Mouse (Mus musculus): ENCODE results near the gene Dnaaf1. TPM values are rescaled to one million over a fixed set of nuclear protein-coding genes. Genes with fewer than 3 reads are reported as not detected.
A peak's percentile ranks its signal among the peaks of the same experiment; 100 is the strongest.

Dnaaf1 gene
- total and polyA plus RNA-seq, 2 experiments from 2014 or later = 0.51 to 1.1 TPM

DNA sequence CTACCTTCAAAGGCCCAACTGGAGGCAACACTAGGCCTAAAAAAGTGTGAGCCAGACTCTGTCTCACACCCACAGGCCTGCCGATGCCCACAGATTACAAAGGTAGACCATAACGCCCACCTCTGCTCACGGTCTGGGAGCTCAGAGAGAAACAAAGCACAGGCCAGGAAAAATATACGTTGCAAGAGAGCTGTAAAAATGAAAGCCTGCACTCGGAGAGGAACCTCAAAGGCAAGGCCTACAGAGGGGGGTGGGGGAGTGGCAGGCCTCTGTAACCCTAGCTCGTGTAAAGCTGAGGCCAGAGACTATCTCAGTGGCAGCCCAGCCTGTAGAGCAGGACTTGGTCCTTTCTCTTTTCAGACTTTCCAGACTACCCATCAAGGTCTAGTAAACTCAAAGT, 29.9 kb upstream of the Dnaaf1 start:
- no peak overlapping the region for H3K4me2 ChIP-seq (ENCODE audit: low read depth, low read length, poor library complexity, severe bottlenecking)
- no peak overlapping the region for H3K9ac ChIP-seq (replicated peaks; ENCODE audit: low read length, poor library complexity, severe bottlenecking)
- ATAC-seq (ENCODE audit: low FRiP score) (no peak), DNase-seq (ENCODE audit: low spot score) (no peak)
- no peak overlapping the region for H3K27ac ChIP-seq (ENCODE audit: low read depth, low read length)
- H3K27me3 ChIP-seq (ENCODE audit: insufficient read depth, low read length) = no peaks in the 10 kb centered on the region
- peaks cover 53% of the 10 kb centered on the region for H3K36me3 ChIP-seq (ENCODE audit: insufficient read depth, low read length)
- H3K4me3 ChIP-seq (ENCODE audit: low read depth, low read length) = no peak overlapping the region
- WGBS = 82% methylated on average over 6 of the region's 6 CpGs
- H3K9me3 ChIP-seq (ENCODE audit: low read length) = no peaks in the 10 kb centered on the region
- TF ChIP-seq CTCF (IDR thresholded peaks at IDR 0.05) = no peak
- no peaks in the 10 kb centered on the region for H3K4me1 ChIP-seq (ENCODE audit: insufficient read depth, low read length)

DNA sequence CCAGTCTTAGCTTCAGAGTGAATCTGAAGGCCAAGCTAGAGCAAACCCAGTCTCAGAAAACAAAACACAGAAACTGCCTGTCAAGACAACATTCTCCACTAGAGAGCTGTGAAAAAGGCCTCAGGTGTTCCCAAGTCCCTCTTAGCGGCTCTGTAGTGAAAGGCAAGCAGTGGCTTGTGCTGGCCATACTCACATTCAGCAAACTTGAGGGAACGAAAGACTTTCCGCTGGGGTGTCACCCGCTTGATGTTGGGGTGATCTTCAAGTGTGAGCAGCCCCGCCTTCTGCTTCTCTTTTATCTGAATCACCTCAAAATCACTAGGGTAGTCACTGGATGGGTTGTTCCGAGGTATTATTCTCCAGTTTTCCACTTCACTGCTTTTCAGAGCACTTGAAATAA, 29.2 kb upstream of the Dnaaf1 start:
- DNase-seq (ENCODE audit: low spot score) = no peak
- no peak overlapping the region for H3K4me2 ChIP-seq (ENCODE audit: low read depth, low read length, poor library complexity, severe bottlenecking)
- no peaks in the 10 kb centered on the region for H3K27me3 ChIP-seq (ENCODE audit: insufficient read depth, low read length)
- TF ChIP-seq CTCF (IDR thresholded peaks at IDR 0.05) = no peak
- no peaks in the 10 kb centered on the region for H3K4me1 ChIP-seq (ENCODE audit: insufficient read depth, low read length)
- no peak overlapping the region for H3K4me3 ChIP-seq (ENCODE audit: low read depth, low read length)
- ATAC-seq (ENCODE audit: low FRiP score) = no peak
- H3K9ac ChIP-seq (replicated peaks; ENCODE audit: low read length, poor library complexity, severe bottlenecking) = no peak overlapping the region
- H3K27ac ChIP-seq (ENCODE audit: low read depth, low read length) = no peak overlapping the region
- H3K36me3 ChIP-seq (ENCODE audit: insufficient read depth, low read length) = peaks cover 52% of the 10 kb centered on the region
- WGBS = 95% methylated on average over 6 of the region's 6 CpGs
- H3K9me3 ChIP-seq (ENCODE audit: low read length) = no peaks in the 10 kb centered on the region

DNA sequence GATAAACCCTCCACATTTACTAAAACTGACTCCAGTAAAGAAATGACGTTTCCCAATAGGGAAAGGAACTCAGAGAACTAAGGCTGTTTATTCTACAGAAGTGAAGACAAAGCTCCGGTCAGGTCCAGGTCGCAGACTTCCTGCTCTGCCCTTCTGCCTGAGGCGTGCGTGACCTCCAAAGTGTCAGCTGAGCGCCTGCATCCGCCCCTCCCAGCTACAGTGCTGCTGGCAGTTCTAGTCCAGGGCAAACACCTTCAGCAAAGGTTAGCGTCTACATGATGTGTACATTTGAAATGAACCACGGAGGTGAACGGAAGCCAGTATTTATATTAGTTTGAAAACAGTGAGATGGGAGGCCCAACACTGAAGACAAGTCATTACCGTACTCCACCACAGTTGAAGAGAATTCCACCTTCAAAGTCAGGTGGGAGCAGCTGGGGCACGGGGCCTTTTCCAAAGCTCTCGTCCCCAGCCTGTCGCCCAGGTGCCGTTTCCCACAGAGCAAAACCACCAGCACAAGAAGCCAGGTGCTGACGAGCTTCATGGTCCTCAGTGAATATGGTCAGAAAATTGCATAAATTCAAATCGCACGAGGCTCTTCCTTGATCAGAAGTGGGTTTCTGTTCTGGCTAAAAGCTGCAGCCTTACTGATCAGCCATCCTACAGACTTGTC, 27.9 kb upstream of the Dnaaf1 start:
- ATAC-seq (ENCODE audit: low FRiP score) (no peak), DNase-seq (ENCODE audit: low spot score) (no peak)
- Histone ChIP-seq H3K9me3 (ENCODE audit: low read length) (no peaks in the 10 kb centered on the region), H3K4me3 (ENCODE audit: low read depth, low read length) (no peak overlapping the region), H3K9ac (replicated peaks; ENCODE audit: low read length, poor library complexity, severe bottlenecking) (no peak overlapping the region), H3K27ac (ENCODE audit: low read depth, low read length) (no peak overlapping the region), H3K4me2 (ENCODE audit: low read depth, low read length, poor library complexity, severe bottlenecking) (no peak overlapping the region), H3K4me1 (ENCODE audit: insufficient read depth, low read length) (no peaks in the 10 kb centered on the region), H3K36me3 (ENCODE audit: insufficient read depth, low read length) (peaks cover 39% of the 10 kb centered on the region), H3K27me3 (ENCODE audit: insufficient read depth, low read length) (no peaks in the 10 kb centered on the region)
- no peak for TF ChIP-seq CTCF (IDR thresholded peaks at IDR 0.05)
- WGBS = 91% methylated on average over 18 of the region's 18 CpGs

DNA sequence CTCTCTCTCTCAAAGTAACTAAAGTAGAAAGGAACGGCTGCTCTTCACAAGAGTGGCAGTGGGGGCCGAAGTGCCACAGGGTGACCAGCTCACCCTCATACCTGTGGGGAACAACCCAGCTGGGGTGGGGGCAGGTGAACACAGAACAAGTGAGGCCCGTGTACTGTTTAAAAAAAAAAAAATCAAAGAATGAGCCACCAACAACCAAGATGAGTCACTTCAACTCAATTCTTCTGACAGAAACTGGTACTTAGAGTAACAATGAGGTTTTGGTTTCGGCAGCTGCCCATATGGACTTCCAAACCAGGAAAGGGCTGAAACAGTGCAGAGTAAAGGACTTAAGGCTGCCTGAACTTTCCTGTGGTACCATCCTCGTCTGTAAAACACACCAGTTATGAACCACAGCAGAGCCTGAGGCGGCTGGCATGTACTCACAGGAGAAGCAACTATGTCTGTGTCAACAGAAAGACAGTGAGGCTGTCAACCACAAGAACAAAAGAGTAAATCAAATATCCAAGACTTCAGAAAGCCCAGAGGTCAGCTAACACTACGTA, 26.4 kb upstream of the Dnaaf1 start:
- DNase-seq (ENCODE audit: low spot score) (no peak), ATAC-seq (ENCODE audit: low FRiP score) (no peak)
- Histone ChIP-seq H3K9me3 (ENCODE audit: low read length) (no peaks in the 10 kb centered on the region), H3K27ac (ENCODE audit: low read depth, low read length) (no peak overlapping the region), H3K4me3 (ENCODE audit: low read depth, low read length) (no peak overlapping the region), H3K36me3 (ENCODE audit: insufficient read depth, low read length) (peaks cover 27% of the 10 kb centered on the region), H3K27me3 (ENCODE audit: insufficient read depth, low read length) (no peaks in the 10 kb centered on the region), H3K4me2 (ENCODE audit: low read depth, low read length, poor library complexity, severe bottlenecking) (no peak overlapping the region), H3K4me1 (ENCODE audit: insufficient read depth, low read length) (no peaks in the 10 kb centered on the region), H3K9ac (replicated peaks; ENCODE audit: low read length, poor library complexity, severe bottlenecking) (no peak overlapping the region)
- TF ChIP-seq CTCF (IDR thresholded peaks at IDR 0.05) = no peak
- 78% methylated on average over 7 of the region's 7 CpGs for WGBS

DNA sequence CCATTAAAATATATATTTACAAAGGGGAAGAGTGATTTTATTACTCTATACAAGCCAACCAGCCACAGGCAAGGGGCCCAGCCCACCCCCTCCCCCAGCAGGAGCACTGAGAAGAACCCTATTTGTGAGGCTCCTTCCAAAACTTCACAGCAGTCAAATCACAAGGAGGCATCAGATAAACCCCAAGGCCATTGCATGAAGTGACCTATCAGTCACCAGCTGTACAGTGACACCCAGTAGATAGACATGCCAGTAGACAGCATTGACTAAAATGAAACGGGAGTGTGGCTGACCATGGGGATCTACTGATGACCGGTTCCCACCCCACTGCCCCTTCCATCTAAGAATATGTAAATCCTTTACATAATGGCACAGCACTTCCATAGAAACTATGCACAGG, 22.1 kb upstream of the Dnaaf1 start:
- H3K27me3 ChIP-seq (ENCODE audit: insufficient read depth, low read length) = no peaks in the 10 kb centered on the region
- no peaks in the 10 kb centered on the region for H3K36me3 ChIP-seq (ENCODE audit: insufficient read depth, low read length)
- H3K4me3 ChIP-seq (ENCODE audit: low read depth, low read length) = no peak overlapping the region
- DNase-seq (ENCODE audit: low spot score) (no peak), ATAC-seq (ENCODE audit: low FRiP score) (no peak)
- no peak overlapping the region for H3K27ac ChIP-seq (ENCODE audit: low read depth, low read length)
- H3K4me2 ChIP-seq (ENCODE audit: low read depth, low read length, poor library complexity, severe bottlenecking) = no peak overlapping the region
- peaks cover 3% of the 10 kb centered on the region; the same call in 1 of the 2 replicates for H3K4me1 ChIP-seq (ENCODE audit: insufficient read depth, low read length)
- no peak for TF ChIP-seq CTCF (IDR thresholded peaks at IDR 0.05)
- H3K9me3 ChIP-seq (ENCODE audit: low read length) = no peaks in the 10 kb centered on the region
- H3K9ac ChIP-seq (replicated peaks; ENCODE audit: low read length, poor library complexity, severe bottlenecking) = no peak overlapping the region
- WGBS = 79% methylated on average over 2 of the region's 2 CpGs

DNA sequence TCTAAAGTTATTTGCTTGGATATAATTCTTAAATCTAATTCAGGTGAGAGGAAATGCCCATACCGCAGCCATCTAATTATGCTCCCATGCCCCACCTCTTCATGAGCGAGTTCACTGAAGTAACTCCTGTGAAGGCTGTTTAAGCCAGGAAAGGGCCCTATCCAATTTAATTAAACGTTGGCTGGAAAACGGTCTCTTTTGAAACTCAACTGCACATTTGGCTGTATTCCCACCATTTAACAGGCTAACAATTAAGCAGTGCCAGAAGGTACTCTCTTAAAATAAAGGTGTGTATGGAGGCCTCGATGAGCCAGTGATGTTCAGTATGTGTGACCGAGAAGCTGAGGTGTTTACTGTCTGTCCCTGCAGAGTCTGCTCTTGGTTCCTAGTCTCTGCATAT, 19.2 kb upstream of the Dnaaf1 start:
- WGBS = 71% methylated on average over 6 of the region's 6 CpGs
- ATAC-seq (ENCODE audit: low FRiP score) = no peak
- Histone ChIP-seq H3K9ac (replicated peaks; ENCODE audit: low read length, poor library complexity, severe bottlenecking) (no peak overlapping the region), H3K9me3 (ENCODE audit: low read length) (no peaks in the 10 kb centered on the region), H3K4me3 (ENCODE audit: low read depth, low read length) (no peak overlapping the region), H3K36me3 (ENCODE audit: insufficient read depth, low read length) (peaks cover 4% of the 10 kb centered on the region; the same call in 1 of the 2 replicates), H3K4me1 (ENCODE audit: insufficient read depth, low read length) (peaks cover 6% of the 10 kb centered on the region; the same call in 1 of the 2 replicates), H3K27me3 (ENCODE audit: insufficient read depth, low read length) (no peaks in the 10 kb centered on the region), H3K4me2 (ENCODE audit: low read depth, low read length, poor library complexity, severe bottlenecking) (no peak overlapping the region), H3K27ac (ENCODE audit: low read depth, low read length) (no peak overlapping the region)
- TF ChIP-seq CTCF (IDR thresholded peaks at IDR 0.05) = no peak
- peak; percentile 17 for DNase-seq (ENCODE audit: low spot score)
